Mouse (Mus musculus) telencephalon, adult 2 months (tissue): ENCODE data around the gene Atp13a3.

Experiments
- DNase-seq: peaks from one replicate; pipeline ENCODE4 v3.0.0-alpha.2; 2011; ENCODE audit warnings: low read depth, low spot score

The Atp13a3 gene

DNA sequence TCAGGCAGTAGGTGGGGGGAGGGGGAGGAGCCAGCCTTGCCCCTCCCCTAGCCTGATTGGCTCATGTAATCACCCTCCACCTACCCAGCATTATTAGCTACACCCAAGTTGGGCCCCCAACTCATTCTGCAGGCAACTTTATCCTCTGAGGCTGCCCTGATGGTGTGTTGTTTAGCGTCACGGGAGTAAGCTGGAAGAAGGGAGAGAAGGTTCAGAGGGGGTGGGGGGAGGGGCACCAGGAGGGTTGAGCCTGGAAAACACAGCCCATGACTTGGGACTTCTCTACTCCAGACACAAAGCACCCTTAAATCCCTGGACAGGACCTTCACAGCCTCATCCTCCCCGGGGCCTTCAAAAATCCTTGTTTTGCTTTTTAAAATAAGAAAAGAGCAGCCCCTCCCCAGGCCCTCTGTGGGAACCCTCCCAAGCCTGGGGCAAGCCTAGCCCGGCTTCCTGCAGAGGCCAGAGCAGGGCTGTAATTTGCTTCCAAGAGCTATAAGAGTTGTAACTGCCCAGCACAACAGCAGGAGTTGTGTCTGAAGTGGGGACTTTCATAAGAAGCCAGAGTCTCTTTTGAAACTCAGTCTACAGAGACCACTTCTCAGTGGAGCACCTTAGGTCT is 125.0 kb downstream of the Atp13a3 start:
- no peak for DNase-seq

DNA sequence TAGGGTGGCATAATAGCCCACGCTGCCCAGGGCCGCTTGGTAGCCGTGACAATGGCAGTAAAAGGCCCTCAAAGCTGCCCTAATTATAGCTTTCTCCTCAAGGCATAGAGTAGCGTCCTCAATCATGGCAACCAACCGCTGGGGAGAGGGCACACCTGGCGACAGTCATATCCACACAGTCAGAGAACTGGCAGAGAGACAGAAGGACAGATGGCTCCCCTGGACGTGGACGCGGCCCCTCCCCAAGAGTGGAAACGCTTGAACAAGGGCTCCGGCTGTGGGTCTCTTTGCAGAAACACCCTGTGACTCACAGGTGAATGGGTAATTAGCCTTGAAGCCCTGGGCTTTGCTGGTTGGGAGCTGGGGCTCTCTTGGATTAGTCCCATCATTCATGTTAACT is 127.4 kb downstream of the Atp13a3 start:
- no peak for DNase-seq

DNA sequence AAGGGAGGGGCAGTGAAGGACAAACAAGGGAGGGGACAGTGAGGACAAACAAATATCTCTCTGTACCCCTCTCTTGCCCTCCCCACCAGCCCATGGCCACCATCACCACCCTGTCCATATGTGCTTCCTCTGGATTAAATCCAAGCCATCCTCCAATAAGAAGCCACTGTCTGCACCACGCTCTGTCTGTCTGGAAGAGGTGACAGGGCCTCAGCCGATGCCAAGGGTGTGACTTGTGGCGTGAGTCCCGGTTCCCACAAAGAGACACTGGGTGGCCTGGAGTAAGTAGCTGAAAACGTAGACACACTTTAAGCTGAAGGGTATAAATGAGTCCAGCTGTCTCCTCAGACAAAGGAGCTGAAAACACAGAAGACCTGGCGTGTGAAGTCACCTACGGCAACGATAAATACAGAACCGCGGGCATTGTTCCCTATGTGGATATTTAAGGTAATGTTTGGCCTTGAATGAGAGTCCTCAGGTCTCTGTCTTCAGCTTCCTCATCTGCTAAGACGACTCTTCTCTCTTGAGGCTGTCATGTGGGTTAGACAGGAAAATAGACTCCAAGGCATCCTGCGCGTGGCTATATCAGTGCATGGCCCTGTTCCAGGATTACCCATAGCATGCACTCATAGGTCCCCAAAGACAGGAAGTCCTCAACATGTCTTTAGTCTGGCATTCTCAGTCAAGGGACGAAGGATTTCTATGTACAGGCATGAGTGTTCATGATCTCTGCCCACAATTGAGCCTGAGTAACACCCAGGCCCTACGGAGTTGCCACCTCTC is 130.0 kb downstream of the Atp13a3 start:
- no peak for DNase-seq

- no peak for DNase-seq
These were observed 132.7 kb downstream of the Atp13a3 start for GRCm38 (mm10) chr16:30273065-30273464.

DNA sequence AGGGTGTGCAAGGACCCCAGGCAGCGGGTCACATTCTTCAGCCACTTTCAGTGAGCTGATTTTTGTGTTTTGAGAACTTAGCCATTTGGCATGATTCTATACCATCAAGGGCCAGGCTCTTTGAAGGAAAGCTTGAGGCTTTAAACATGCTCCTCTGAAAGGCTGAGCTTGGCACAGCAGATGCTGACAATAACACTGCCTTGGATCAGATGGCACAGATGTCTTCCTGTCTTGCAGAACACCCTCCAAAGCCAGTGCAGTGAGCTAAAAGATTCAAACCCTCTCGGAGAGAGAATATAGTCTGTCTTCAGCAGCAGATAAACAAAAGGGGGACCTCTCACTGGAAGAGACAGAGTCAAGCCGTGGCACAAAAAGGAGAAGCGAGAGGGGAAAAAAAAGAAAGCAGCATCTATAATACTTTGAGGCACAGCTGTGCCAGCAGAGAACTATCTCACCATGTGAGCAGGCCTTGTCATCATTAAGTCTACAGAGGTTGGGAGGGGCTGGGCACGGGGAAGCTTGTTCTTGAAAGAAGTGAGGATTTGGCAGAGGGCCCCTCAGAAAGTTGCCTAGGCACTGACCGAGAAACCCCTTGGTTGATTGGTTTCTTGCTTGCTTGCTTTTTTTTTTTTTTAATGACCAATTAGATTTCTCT is 133.7 kb downstream of the Atp13a3 start:
- DNase-seq, result peak; percentile 50

DNA sequence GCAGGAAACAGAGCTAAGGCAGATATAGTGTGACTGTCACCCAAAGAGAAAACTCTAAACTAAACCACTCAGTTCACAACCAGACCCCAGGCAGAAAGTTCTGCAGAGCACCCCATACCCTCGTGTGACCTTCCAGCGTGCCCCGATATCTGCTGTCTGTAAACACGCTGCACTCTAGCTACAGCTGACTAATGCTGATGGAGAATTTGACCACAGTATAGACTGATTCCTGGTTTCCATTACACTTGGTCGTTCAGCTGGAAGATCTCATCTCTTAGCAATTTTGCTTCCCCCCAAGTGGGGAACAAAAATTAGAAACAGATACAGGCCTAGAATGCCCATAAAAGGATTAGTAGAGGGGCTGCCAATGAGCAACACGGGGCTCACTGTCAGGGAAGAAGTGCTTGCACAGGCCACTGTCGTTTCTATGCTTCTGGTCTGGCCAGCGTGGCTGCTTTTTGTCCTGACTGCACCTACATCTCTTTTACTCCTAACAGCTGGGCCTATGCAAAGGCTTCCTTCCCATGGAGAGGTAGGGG is 134.5 kb downstream of the Atp13a3 start:
- DNase-seq, result no peak

- no peak for DNase-seq
These were observed 138.4 kb downstream of the Atp13a3 start, which contains the start of gene Cpn2 for GRCm38 (mm10) chr16:30267359-30267758. Cpn2 (minus strand) TSS chr16:30267499.

GRCm38 (mm10) chr16:30266561-30266960 is 139.2 kb downstream of the Atp13a3 start:
- DNase-seq, result no peak

DNA sequence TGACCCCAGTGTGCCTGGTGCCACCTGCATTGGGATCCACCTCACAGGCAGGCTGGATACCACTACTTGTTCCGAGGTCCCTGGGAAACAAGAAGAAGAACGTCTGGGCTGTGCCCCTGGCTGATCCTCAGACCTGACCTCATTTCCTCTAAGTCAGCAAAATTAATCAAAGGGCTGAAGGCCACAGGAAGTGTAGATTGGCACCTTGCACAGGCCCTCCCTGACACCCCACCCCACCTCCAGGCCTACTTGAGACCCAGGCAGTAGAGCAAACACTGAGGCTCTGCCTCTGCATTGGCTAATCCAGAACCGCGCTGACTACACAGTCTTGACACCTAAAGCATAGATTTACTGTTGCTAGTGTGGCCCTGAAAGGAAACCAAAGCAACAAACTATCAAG is 140.2 kb downstream of the Atp13a3 start:
- no peak for DNase-seq

GRCm38 (mm10) chr16:30263156-30263555 is 142.6 kb downstream of the Atp13a3 start:
- no peak for DNase-seq

GRCm38 (mm10) chr16:30262664-30263063 is 143.1 kb downstream of the Atp13a3 start:
- no peak for DNase-seq
